Mouse (Mus musculus): Measurements from ENCODE around the gene Phf5a. TPM values are rescaled to one million over a fixed set of nuclear protein-coding genes. Genes with fewer than 3 reads are reported as not detected.

The Phf5a gene
- polyA plus RNA-seq, 1 experiment from 2014 or later, result 129 TPM

DNA sequence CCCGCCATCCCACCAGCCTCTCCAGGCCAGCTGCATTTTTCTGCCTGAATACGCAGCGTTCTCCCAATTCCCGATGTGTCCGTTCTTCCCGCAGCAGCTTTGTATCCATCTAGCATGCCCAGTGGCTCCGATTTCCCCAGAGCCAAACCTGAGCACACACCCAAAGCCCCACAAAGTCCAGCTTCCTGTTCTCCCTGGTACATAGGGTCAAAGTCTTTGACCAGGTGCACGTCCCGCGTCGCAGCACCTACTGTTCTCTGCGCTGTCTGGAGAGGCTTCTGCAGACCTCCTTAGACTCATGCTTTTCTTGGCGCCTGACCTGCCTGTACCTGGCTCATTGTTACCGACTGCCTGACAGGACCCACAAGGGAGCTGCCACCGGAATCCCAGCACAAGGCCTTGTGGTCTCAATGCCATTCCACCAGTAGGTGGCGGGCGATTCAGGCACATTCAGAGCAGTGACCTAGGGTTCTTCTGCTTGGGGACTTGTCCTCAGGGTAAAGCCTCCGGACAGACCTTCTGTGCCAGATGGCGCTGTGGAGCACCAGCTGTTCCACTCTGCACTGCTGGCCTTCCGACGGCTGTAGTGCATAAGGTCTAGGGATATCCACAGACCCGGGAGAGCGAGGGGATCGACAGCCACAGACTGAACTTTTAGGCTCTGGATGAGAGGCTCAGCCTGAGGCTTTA lies 40.4 kb downstream of the Phf5a start:
- peak overlapping the region; percentile 22; the same call in 1 of the 2 replicates for H3K27ac ChIP-seq (replicated peaks)
- H3K27me3 ChIP-seq, result peaks cover 15% of the 10 kb centered on the region
- peaks cover 15% of the 10 kb centered on the region for H3K4me1 ChIP-seq
- H3K4me3 ChIP-seq, result peak overlapping the region; percentile 9; the same call in 1 of the 2 replicates
- 15% methylated on average over 24 of the region's 24 CpGs for WGBS
- peak overlapping the region; percentile 15; the same call in 1 of the 2 replicates for H3K4me2 ChIP-seq (replicated peaks)
- H3K9ac ChIP-seq (replicated peaks), result 0 out of 2 replicates have a peak overlapping the region, but pooled peaks have one; percentile 16
- ATAC-seq (ENCODE audit: low FRiP score, low read depth), result peak; percentile 89
- H3K9me3 ChIP-seq, result no peaks in the 10 kb centered on the region
- H3K36me3 ChIP-seq, result peaks cover 8% of the 10 kb centered on the region

DNA sequence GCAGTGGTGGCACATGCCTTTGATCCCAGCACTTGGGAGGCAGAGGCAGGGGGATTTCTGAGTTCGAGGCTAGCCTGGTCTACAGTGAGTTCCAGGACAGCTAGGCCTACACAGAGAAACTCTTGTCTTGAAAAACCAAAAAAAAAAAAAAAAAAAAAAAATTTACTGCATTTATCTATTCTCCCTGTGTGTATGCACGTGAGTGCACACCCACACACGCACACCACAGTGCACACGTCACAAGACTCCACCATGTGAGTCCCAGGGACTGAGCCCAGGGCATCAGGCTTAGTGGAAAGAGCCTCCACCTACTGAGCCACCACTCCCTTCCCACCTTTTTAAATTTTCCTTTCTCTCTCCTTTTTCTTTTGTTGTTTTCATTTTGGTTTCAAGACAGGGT lies 41.2 kb downstream of the Phf5a start:
- H3K9ac ChIP-seq (replicated peaks), result no peak overlapping the region
- 89% methylated on average over 4 of the region's 4 CpGs for WGBS
- peaks cover 8% of the 10 kb centered on the region for H3K4me1 ChIP-seq
- H3K27me3 ChIP-seq, result peaks cover 7% of the 10 kb centered on the region
- no peak overlapping the region for H3K27ac ChIP-seq (replicated peaks)
- H3K4me3 ChIP-seq, result no peak overlapping the region
- H3K9me3 ChIP-seq, result no peaks in the 10 kb centered on the region
- no peak overlapping the region for H3K4me2 ChIP-seq (replicated peaks)
- peaks cover 15% of the 10 kb centered on the region for H3K36me3 ChIP-seq
- no peak for ATAC-seq (ENCODE audit: low FRiP score, low read depth)

DNA sequence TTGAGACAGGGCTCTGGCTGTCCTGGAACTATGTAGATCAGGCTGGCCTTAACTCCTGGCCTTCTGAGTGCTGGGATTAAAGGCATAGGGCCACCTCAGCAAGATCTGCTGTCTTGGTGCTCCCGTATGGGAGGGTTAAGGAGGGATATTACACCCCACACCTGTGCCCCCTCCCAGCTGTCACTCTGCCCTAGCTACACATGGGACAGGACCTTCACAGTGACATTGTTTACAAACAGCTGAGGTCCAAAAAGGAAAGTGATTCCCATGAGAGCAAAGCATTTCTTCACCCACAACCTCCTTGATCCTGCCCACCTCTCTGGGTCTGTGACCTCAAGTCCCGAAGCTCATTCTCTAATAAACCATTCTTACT lies 42.5 kb downstream of the Phf5a start:
- Histone ChIP-seq H3K4me1 (peaks cover 8% of the 10 kb centered on the region), H3K27me3 (no peaks in the 10 kb centered on the region), H3K27ac (replicated peaks) (no peak overlapping the region), H3K9me3 (no peaks in the 10 kb centered on the region), H3K4me2 (replicated peaks) (no peak overlapping the region), H3K9ac (replicated peaks) (no peak overlapping the region), H3K4me3 (no peak overlapping the region), H3K36me3 (peaks cover 28% of the 10 kb centered on the region)
- ATAC-seq (ENCODE audit: low FRiP score, low read depth), result no peak
- 67% methylated on average over 2 of the region's 2 CpGs for WGBS

DNA sequence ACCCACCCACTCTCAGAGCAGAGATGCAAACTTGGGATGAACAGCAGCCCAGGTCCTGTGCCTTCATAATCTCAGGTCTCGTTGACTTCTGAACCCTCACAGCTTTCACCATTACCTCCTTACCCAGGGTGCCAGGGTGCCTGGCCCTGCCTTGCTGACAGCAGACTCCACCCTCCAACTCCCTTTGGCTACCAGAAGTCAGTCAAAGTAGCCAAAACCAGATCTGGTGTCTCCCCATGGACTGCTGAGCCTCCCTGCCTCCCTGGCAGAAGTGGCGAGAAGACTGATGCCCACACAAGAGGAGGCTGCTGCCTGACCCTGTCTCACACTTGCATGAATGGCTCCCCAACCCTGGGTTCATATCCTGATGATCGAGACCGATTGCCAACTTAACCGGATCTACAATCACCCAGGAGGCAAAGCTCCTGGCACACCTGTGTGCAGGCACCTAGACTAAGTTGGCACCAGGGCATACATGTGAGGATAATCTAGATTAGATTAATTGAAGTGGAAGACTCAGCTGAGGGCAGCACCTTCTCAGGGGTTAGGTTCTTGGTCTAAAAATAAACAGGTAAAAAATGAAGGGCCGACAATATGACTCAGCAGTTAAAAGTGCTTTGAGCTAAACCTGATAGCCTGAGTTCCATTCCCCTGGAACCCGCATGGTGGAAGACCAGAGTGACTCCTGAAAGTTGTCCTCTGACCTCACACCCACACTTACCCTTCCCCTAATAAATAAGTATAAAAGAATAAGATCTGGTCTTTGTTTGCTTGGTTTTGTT lies 43.1 kb downstream of the Phf5a start:
- no peak overlapping the region for H3K4me2 ChIP-seq (replicated peaks)
- WGBS, result 89% methylated on average over 7 of the region's 7 CpGs

DNA sequence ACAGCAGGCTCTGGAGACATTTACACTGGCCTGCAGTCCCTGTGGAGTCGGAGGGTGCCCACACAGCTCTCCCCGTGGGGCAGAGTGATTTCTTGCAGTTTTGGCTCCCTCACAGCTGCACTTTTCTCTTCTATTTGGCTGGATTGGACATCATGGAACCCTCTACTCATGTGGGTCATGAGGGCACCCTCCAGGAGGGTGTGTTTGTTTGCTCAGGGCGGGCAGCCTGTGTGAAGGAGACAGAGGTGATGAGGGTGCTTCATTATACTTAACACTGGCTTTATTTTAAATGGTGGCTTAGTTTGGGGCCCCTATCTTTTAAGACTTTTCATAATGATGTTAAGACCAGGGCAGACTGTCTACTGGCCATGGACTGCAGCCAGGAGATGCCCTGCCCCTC lies 46.9 kb downstream of the Phf5a start:
- Histone ChIP-seq H3K9ac (replicated peaks) (no peak overlapping the region), H3K27ac (replicated peaks) (no peak overlapping the region), H3K4me3 (no peak overlapping the region), H3K4me2 (replicated peaks) (no peak overlapping the region), H3K4me1 (no peaks in the 10 kb centered on the region), H3K9me3 (no peaks in the 10 kb centered on the region), H3K36me3 (peaks cover 69% of the 10 kb centered on the region), H3K27me3 (no peaks in the 10 kb centered on the region)
- 86% methylated on average over 3 of the region's 3 CpGs for WGBS
- ATAC-seq (ENCODE audit: low FRiP score, low read depth), result no peak

More for the DNA sequence above, 43.1 kb downstream of the Phf5a start:
- H3K36me3 ChIP-seq, result peaks cover 34% of the 10 kb centered on the region
- no peaks in the 10 kb centered on the region for H3K9me3 ChIP-seq
- no peaks in the 10 kb centered on the region for H3K27me3 ChIP-seq
- H3K4me3 ChIP-seq, result no peak overlapping the region
- ATAC-seq (ENCODE audit: low FRiP score, low read depth), result no peak
- H3K9ac ChIP-seq (replicated peaks), result no peak overlapping the region
- H3K4me1 ChIP-seq, result peaks cover 8% of the 10 kb centered on the region
- H3K27ac ChIP-seq (replicated peaks), result no peak overlapping the region

DNA sequence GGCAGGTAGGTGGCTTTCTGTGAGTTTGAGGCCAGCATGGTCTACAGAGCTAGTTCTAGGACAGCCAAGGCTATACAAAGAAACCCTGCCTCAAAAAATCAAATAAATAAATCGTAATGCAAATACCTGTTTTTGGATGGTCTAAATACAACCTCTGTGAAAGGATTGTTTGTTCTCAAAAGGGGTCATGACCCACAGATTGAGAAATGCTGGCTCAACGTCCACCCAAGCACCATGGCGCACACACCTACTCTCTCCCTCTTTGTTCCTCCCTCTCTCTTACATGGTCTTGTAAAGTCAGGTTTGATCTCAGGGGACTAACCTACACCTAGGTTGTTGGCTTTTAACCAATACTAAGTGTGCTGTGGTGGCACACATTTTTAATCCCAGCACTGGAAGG lies 49.1 kb downstream of the Phf5a start:
- Histone ChIP-seq H3K4me1 (no peaks in the 10 kb centered on the region), H3K27me3 (no peaks in the 10 kb centered on the region), H3K27ac (replicated peaks) (no peak overlapping the region), H3K9ac (replicated peaks) (no peak overlapping the region), H3K9me3 (no peaks in the 10 kb centered on the region), H3K4me3 (no peak overlapping the region), H3K36me3 (peaks cover 89% of the 10 kb centered on the region), H3K4me2 (replicated peaks) (no peak overlapping the region)
- 89% methylated on average over 3 of the region's 3 CpGs for WGBS
- ATAC-seq (ENCODE audit: low FRiP score, low read depth), result no peak

DNA sequence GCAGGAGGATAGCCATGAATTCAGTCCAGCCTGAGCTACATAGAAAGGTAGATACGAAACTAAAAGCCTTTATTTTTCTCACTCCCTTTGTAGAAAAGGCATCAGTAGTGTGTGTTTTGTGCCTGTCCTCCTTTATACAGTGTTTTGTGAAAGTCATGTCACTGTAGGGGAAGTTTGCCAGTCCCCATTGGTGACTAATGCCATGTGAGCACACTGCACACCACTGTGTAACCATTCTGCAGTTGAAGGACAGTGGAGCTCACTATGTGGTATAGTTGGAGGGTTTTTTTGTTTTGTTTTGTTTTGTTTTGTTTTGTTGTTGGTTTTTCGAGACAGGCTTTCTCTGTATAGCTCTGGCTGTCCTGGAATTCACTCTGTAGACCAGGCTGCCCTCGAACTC lies 53.3 kb downstream of the Phf5a start:
- Histone ChIP-seq H3K36me3 (peaks cover 81% of the 10 kb centered on the region), H3K9ac (replicated peaks) (no peak overlapping the region), H3K4me1 (peaks cover 12% of the 10 kb centered on the region), H3K4me3 (no peak overlapping the region), H3K27ac (replicated peaks) (no peak overlapping the region), H3K9me3 (no peaks in the 10 kb centered on the region), H3K27me3 (no peaks in the 10 kb centered on the region), H3K4me2 (replicated peaks) (no peak overlapping the region)
- 84% methylated on average over 3 of the region's 3 CpGs for WGBS
- ATAC-seq (ENCODE audit: low FRiP score, low read depth), result no peak

DNA sequence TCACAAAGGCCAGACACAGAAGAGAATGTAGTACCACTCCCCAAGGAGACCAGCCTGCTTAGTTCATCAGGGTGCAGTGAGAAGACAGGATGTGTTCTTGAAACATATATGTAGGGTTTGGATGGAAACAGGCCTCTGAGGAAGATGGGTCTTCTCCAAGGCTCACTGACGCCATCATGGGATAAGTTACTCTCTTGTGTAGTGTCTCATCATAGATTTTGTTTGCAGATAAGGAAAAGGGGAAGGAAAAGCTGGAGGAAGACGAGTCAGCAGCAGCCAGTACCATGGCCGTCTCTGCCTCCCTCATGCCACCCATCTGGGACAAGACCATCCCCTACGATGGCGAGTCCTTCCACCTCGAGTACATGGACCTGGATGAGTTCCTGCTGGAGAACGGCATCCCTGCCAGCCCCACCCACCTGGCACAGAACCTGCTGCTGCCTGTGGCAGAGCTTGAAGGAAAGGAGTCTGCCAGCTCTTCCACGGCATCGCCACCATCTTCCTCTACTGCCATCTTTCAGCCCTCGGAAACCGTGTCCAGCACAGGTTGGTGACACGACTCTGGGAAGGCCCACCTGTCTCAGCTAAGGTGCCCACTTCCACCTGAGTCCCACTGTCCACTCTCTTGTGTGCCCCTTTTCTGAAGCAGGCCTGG lies 56.9 kb downstream of the Phf5a start:
- 94% methylated on average over 12 of the region's 12 CpGs for WGBS
- H3K9me3 ChIP-seq, result no peaks in the 10 kb centered on the region
- no peak for ATAC-seq (ENCODE audit: low FRiP score, low read depth)

More for the DNA sequence above, 56.9 kb downstream of the Phf5a start:
- Histone ChIP-seq H3K27ac (replicated peaks) (no peak overlapping the region), H3K27me3 (no peaks in the 10 kb centered on the region), H3K36me3 (peaks cover 48% of the 10 kb centered on the region), H3K4me1 (peaks cover 35% of the 10 kb centered on the region), H3K4me2 (replicated peaks) (no peak overlapping the region), H3K9ac (replicated peaks) (no peak overlapping the region), H3K4me3 (no peak overlapping the region)

Other genes with a start within 250 kb of the Phf5a start
- gene L3mbtl2, start 208.0 kb downstream of the Phf5a start, polyA plus RNA-seq (2016; fragmentation: Nextera tagmentation; extraction: Ambion mirVana), result 34.5 and 36.8 TPM in 2 replicates
- gene Chadl, start 174.6 kb downstream of the Phf5a start, polyA plus RNA-seq (2016; fragmentation: Nextera tagmentation; extraction: Ambion mirVana), result 3.4 and 5.6 TPM in 2 replicates
- 49.6 and 50.4 TPM in 2 replicates for gene Zc3h7b, start 126.9 kb downstream of the Phf5a start, polyA plus RNA-seq (2016; fragmentation: Nextera tagmentation; extraction: Ambion mirVana)
- 161 and 165 TPM in 2 replicates for gene Rangap1, start 126.4 kb downstream of the Phf5a start, polyA plus RNA-seq (2016; fragmentation: Nextera tagmentation; extraction: Ambion mirVana)
- gene Tef, start 69.5 kb downstream of the Phf5a start, polyA plus RNA-seq (2016; fragmentation: Nextera tagmentation; extraction: Ambion mirVana), result 30.5 and 32.4 TPM in 2 replicates
- 20.9 and 22.2 TPM in 2 replicates for gene Tob2, start 13.1 kb downstream of the Phf5a start, polyA plus RNA-seq (2016; fragmentation: Nextera tagmentation; extraction: Ambion mirVana)
- gene Aco2, start 398 bp upstream of the Phf5a start, polyA plus RNA-seq (2016; fragmentation: Nextera tagmentation; extraction: Ambion mirVana), result 170 and 177 TPM in 2 replicates
- gene Polr3h, start 54.3 kb upstream of the Phf5a start, polyA plus RNA-seq (2016; fragmentation: Nextera tagmentation; extraction: Ambion mirVana), result 60.8 and 71.6 TPM in 2 replicates
- 38.0 and 40.2 TPM in 2 replicates for gene Csdc2, start 64.8 kb upstream of the Phf5a start, polyA plus RNA-seq (2016; fragmentation: Nextera tagmentation; extraction: Ambion mirVana)
- 26.6 and 30.4 TPM in 2 replicates for gene Pmm1, start 89.0 kb upstream of the Phf5a start, polyA plus RNA-seq (2016; fragmentation: Nextera tagmentation; extraction: Ambion mirVana)
- not detected in 2 replicates for gene 1700029P11Rik, start 108.6 kb upstream of the Phf5a start, polyA plus RNA-seq (2016; fragmentation: Nextera tagmentation; extraction: Ambion mirVana)
- gene Xrcc6, start 115.9 kb upstream of the Phf5a start, polyA plus RNA-seq (2016; fragmentation: Nextera tagmentation; extraction: Ambion mirVana), result 50.2 and 50.5 TPM in 2 replicates
- gene Desi1, start 162.0 kb upstream of the Phf5a start, polyA plus RNA-seq (2016; fragmentation: Nextera tagmentation; extraction: Ambion mirVana), result 39.9 and 43.0 TPM in 2 replicates
- 183 and 196 TPM in 2 replicates for gene Snu13, start 175.7 kb upstream of the Phf5a start, polyA plus RNA-seq (2016; fragmentation: Nextera tagmentation; extraction: Ambion mirVana)
- not detected in 2 replicates for gene 4930407I10Rik, start 187.2 kb upstream of the Phf5a start, polyA plus RNA-seq (2016; fragmentation: Nextera tagmentation; extraction: Ambion mirVana)
- gene Mei1, start 198.1 kb upstream of the Phf5a start, polyA plus RNA-seq (2016; fragmentation: Nextera tagmentation; extraction: Ambion mirVana), result 0.05 and 0.08 TPM in 2 replicates

All from midbrain, embryonic 12.5 days (tissue).